Mouse (Mus musculus) heart, adult 2 months (tissue): ENCODE measurements around the gene Mok.

ENCODE experiments used
- CTCF ChIP-seq: fragments of 200-600 bp; IDR thresholded peaks from 2 replicates; pipeline ENCODE4 v1.8.1; 2022; ENCODE audit warnings: antibody characterized with exemption, mild to moderate bottlenecking, moderate library complexity
- POLR2A ChIP-seq: fragments of 200-500 bp; IDR thresholded peaks from 2 replicates; pipeline ENCODE4 v1.6.1; 2011; ENCODE audit warnings: mild to moderate bottlenecking, low read depth, low read length, control low read depth; ENCODE audit not compliant: insufficient read depth

DNA sequence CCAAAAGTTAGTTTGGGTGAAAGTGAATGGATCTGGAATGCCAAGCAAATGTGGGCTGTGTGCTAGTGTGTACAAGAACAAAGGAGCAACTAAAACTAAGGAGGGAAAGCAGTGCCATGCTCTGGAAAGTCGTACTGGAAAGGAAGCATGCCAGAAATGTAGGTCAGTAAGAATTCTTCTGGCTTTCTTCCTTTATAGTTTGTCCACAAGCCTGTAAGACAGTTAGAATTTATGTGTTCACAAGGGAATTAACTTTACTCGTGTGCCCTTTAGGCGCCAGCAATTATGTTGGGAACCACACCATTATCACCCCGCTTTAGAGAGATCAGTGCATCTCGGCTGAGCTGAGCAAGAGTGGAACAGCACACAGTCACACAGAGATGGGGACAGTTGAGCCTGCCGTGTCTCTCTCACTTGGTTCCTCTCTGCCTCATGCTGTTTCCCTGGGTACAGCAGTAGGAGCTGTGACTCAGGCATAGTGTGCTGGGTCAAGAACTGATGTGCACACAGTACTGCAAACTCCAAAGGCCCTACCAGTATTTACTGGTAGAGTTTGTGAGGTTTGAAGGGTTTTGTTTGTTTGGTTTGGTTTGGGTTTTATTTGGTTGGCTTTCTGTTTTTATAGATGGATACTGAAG is 71.0 kb downstream of the Mok start:
- TF ChIP-seq CTCF (no peak), POLR2A (no peak)
